Mouse (Mus musculus) stomach, postnatal 0 days (tissue): ENCODE data around the gene Hypm. TPM values are rescaled to one million over a fixed set of nuclear protein-coding genes. Genes with fewer than 3 reads are reported as not detected.
A peak's percentile ranks its signal among the peaks of the same experiment; 100 is the strongest.

Experiments used
- ATAC-seq: fragments of 200-750 bp; cut with Nextera tagmentation; 2 replicates; pipeline ENCODE4 v1.8.0; 2017; ENCODE audit not compliant: low FRiP score, low TSS enrichment
- DNase-seq: peaks from one replicate; pipeline ENCODE4 v3.0.0-alpha.2; 2016; ENCODE audit warnings: low spot score
- H3K27ac ChIP-seq: fragments of 300-500 bp; sonication (generic); replicated peaks from 2 replicates; pipeline ENCODE4 v1.5.1; 2014; ENCODE audit warnings: mild to moderate bottlenecking, control low read depth
- H3K27me3 ChIP-seq: fragments of 300-500 bp; sonication (generic); 2 replicates; pipeline ENCODE4 v1.6.1; 2014; ENCODE audit warnings: low read length; ENCODE audit not compliant: control insufficient read depth, insufficient read depth
- H3K36me3 ChIP-seq: fragments of 300-500 bp; sonication (generic); 2 replicates; pipeline ENCODE4 v1.6.1; 2014; ENCODE audit warnings: low read length, mixed read lengths; ENCODE audit not compliant: control insufficient read depth, insufficient read depth
- H3K4me1 ChIP-seq: fragments of 300-500 bp; sonication (generic); replicated peaks from 2 replicates; pipeline ENCODE4 v1.6.1; 2014; ENCODE audit warnings: antibody characterized with exemption; ENCODE audit not compliant: control insufficient read depth, insufficient read depth
- H3K4me2 ChIP-seq: fragments of 300-500 bp; sonication (generic); replicated peaks from 2 replicates; pipeline ENCODE4 v1.6.1; 2014; ENCODE audit warnings: low read depth, mild to moderate bottlenecking, control low read depth, moderate library complexity
- H3K4me3 ChIP-seq: fragments of 300-500 bp; sonication (generic); 2 replicates; pipeline ENCODE4 v1.5.1; 2014; ENCODE audit warnings: low read depth, low read length, control low read depth
- H3K9ac ChIP-seq: fragments of 300-500 bp; sonication (generic); 2 replicates; pipeline ENCODE4 v1.6.1; 2014; ENCODE audit warnings: mild to moderate bottlenecking, low read length, control low read depth, mixed read lengths
- H3K9me3 ChIP-seq: fragments of 300-500 bp; sonication (generic); 2 replicates; pipeline ENCODE4 v1.6.1; 2016; ENCODE audit warnings: low read length; ENCODE audit not compliant: control insufficient read depth
- CTCF ChIP-seq: IDR thresholded peaks from 2 replicates; pipeline ENCODE4 v1.5.1; 2016; ENCODE audit warnings: antibody characterized with exemption, low read depth, mild to moderate bottlenecking, moderate library complexity
- EP300 ChIP-seq: optimal IDR thresholded peaks from 2 replicates; pipeline ENCODE3; 2016; ENCODE audit warnings: antibody characterized with exemption
- WGBS: fragments of 180-500 bp; shearing (Covaris S2); extraction: QIAGEN DNeasy Blood & Tissue Kit; methylation state at CpG from one replicate; pipeline ENCODE4 v1.1.7; 2014; 5-methylcytosine and 5-hydroxymethylcytosine counted together
- polyA plus RNA-seq: library from polyadenylated mRNA; unstranded; fragments of >200 nt; fragmentation: Nextera tagmentation; extraction: Ambion mirVana; gene quantifications from 2 replicates; pipeline ENCODE4 v1.2.1, GENCODE M21; 2015

The Hypm gene
- polyA plus RNA-seq, 1 experiment from 2014 or later, result not detected

GRCm38 (mm10) chrX:9875519-9875918 is 28.8 kb downstream of the Hypm start:
- Histone ChIP-seq H3K4me1 (no peaks in the 10 kb centered on the region), H3K9me3 (no peaks in the 10 kb centered on the region), H3K36me3 (no peaks in the 10 kb centered on the region), H3K9ac (no peak overlapping the region), H3K4me3 (no peak overlapping the region), H3K4me2 (no peak overlapping the region), H3K27ac (no peak overlapping the region), H3K27me3 (no peaks in the 10 kb centered on the region)
- ATAC-seq (peak; percentile 69; the same call in 1 of the 2 replicates), DNase-seq (no peak)
- TF ChIP-seq CTCF (no peak), EP300 (no peak)
- WGBS, result 81% methylated on average over 2 of the region's 2 CpGs

GRCm38 (mm10) chrX:9885322-9885721 is 38.6 kb downstream of the Hypm start, which contains the start of gene Sytl5:
Gene Sytl5, plus strand, starts transcription at chrX:9885622.
- no peak within 1 kb of the TSS for H3K4me2 ChIP-seq
- no peaks in the 10 kb centered on the region for H3K4me1 ChIP-seq
- H3K36me3 ChIP-seq, result no peaks in the 10 kb centered on the region
- TF ChIP-seq CTCF (no peak), EP300 (no peak)
- H3K4me3 ChIP-seq, result no peak within 1 kb of the TSS
- DNase-seq, result no peak
- no peak within 1 kb of the TSS for H3K9ac ChIP-seq
- 56% methylated on average over 2 of the region's 2 CpGs for WGBS
- no peaks in the 10 kb centered on the region for H3K27me3 ChIP-seq
- no peak within 1 kb of the TSS for H3K27ac ChIP-seq
- no peaks in the 10 kb centered on the region for H3K9me3 ChIP-seq
- ATAC-seq, result no peak

Other genes starting within 250 kb of the Hypm start
- 98.7 and 104 TPM in 2 replicates for gene Dynlt3, start 183.9 kb upstream of the Hypm start, polyA plus RNA-seq
- gene H2al3, start 2.8 kb downstream of the Hypm start, polyA plus RNA-seq, result not detected in 2 replicates
- 1.5 and 2.0 TPM in 2 replicates for gene Sytl5, start 38.7 kb downstream of the Hypm start, polyA plus RNA-seq